Mouse (Mus musculus) hindbrain, embryonic 11.5 days (tissue): ENCODE measurements around the gene Ola1. TPM values are rescaled to one million over a fixed set of nuclear protein-coding genes. Genes with fewer than 3 reads are reported as not detected.
A peak's percentile ranks its signal among the peaks of the same experiment; 100 is the strongest.

Experiments
- ATAC-seq: fragments of 200-750 bp; cut with Nextera tagmentation; 2 replicates; pipeline ENCODE4 v1.8.0; 2017; ENCODE audit warnings: mild to moderate bottlenecking, moderate TSS enrichment, moderate library complexity; ENCODE audit not compliant: low FRiP score
- DNase-seq: peaks from one replicate; pipeline ENCODE4 v3.0.0-alpha.2; 2015; ENCODE audit warnings: low spot score
- H3K27ac ChIP-seq: fragments of 300-500 bp; sonication (generic); 2 replicates; pipeline ENCODE4 v1.5.1; 2014; ENCODE audit warnings: mild to moderate bottlenecking, low read depth, low read length
- H3K27me3 ChIP-seq: fragments of 300-500 bp; sonication (generic); 2 replicates; pipeline ENCODE4 v1.6.1; 2014; ENCODE audit warnings: mild to moderate bottlenecking, low read length, moderate library complexity, mixed read lengths; ENCODE audit not compliant: control insufficient read depth, insufficient read depth
- H3K36me3 ChIP-seq: fragments of 300-500 bp; sonication (generic); 2 replicates; pipeline ENCODE4 v1.6.1; 2014; ENCODE audit warnings: mild to moderate bottlenecking, low read length, moderate library complexity, mixed read lengths; ENCODE audit not compliant: control insufficient read depth, insufficient read depth
- H3K4me1 ChIP-seq: fragments of 300-500 bp; sonication (generic); replicated peaks from 2 replicates; pipeline ENCODE4 v1.6.1; 2014; ENCODE audit warnings: low read length, mixed read lengths; ENCODE audit not compliant: control insufficient read depth, insufficient read depth
- H3K4me2 ChIP-seq: fragments of 300-500 bp; sonication (generic); replicated peaks from 2 replicates; pipeline ENCODE4 v1.6.1; 2014; ENCODE audit warnings: mild to moderate bottlenecking, low read depth, low read length
- H3K4me3 ChIP-seq: fragments of 300-500 bp; sonication (generic); 2 replicates; pipeline ENCODE4 v1.5.1; 2014; ENCODE audit warnings: low read depth, low read length
- H3K9ac ChIP-seq: fragments of 300-500 bp; sonication (generic); 2 replicates; pipeline ENCODE4 v1.6.1; 2014; ENCODE audit warnings: low read depth, low read length
- H3K9me3 ChIP-seq: fragments of 300-500 bp; sonication (generic); 2 replicates; pipeline ENCODE4 v1.6.1; 2016; ENCODE audit warnings: low read length; ENCODE audit not compliant: control insufficient read depth
- WGBS: fragments of 180-500 bp; shearing (Covaris S2); extraction: QIAGEN DNeasy Blood & Tissue Kit; methylation state at CpG from one replicate; pipeline ENCODE4 v1.1.7; 2014; 5-methylcytosine and 5-hydroxymethylcytosine counted together
- polyA plus RNA-seq: library from polyadenylated mRNA; unstranded; fragments of >200 nt; fragmentation: Nextera tagmentation; extraction: Ambion mirVana; gene quantifications from 2 replicates; pipeline ENCODE4 v1.2.1, GENCODE M21; 2014

Gene Ola1
- polyA plus RNA-seq, 1 experiment from 2014 or later, result 97.6 TPM

DNA sequence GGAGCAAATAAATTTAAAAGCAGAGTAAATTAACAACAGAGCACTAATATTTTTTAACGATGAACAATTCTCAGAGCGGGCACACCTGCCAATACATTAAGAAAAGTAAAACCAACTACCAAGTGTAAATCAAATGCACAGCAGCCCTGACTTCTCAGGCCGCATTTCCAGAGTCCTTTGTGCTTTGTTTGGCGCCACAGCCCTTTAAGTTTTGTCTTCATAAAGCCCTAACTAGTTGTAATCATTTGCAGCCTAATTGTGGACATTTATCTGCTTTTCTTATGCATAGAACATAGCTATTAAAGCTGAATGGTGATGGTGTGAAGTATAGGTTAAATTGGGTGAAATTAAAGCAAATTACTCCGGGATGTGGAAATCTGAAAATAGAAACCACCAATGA lies 49.2 kb downstream of the Ola1 start:
- Histone ChIP-seq H3K9ac (no peak overlapping the region), H3K4me1 (no peaks in the 10 kb centered on the region), H3K36me3 (no peaks in the 10 kb centered on the region), H3K9me3 (no peaks in the 10 kb centered on the region), H3K4me2 (no peak overlapping the region), H3K27me3 (no peaks in the 10 kb centered on the region), H3K27ac (no peak overlapping the region), H3K4me3 (no peak overlapping the region)
- DNase-seq, result no peak
- no peak for ATAC-seq
- WGBS, result 84% methylated on average over 5 of the region's 5 CpGs

DNA sequence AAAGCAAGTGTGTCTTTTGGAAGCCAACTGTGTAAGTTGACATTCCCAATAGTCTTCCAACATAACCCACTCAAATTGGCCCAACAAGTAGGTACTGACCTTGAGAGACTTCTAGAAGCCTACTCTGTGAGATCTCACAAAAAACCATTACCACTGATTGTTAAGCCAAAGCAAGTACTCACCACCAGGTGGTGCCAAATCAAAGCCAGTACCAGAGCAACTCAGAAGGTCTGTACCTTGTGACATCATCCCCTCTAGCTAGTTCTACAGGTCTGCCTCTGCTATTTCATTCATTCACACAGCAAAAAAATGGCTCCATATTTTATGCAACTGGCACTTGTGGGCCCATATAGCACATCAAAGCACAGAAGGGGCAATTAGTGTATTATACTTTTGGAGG lies 51.6 kb downstream of the Ola1 start:
- Histone ChIP-seq H3K9me3 (no peaks in the 10 kb centered on the region), H3K27ac (no peak overlapping the region), H3K36me3 (no peaks in the 10 kb centered on the region), H3K9ac (no peak overlapping the region), H3K4me3 (no peak overlapping the region), H3K4me2 (no peak overlapping the region), H3K4me1 (no peaks in the 10 kb centered on the region), H3K27me3 (no peaks in the 10 kb centered on the region)
- DNase-seq (peak; percentile 53), ATAC-seq (no peak)

DNA sequence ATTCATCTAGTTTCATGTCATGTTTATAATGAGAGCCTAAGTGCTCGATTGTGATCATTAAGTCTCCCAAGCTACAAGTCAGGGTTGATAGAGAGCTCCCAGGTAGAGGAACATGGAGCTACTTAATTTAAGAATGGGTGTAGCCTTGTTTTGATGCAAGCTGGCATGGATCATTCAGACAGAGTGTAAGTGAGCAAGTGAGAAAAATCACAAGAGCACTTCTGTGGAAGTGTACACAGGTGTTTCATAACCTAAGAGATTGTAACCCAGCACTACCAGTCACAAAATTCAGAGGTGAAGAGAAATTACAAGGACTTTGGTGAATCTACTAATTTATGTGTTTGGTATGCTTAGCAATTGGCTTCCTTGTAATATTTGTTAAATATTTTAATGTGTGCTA lies 54.1 kb downstream of the Ola1 start:
- no peak for ATAC-seq
- 81% methylated on average over 1 of the region's 1 CpGs for WGBS

DNA sequence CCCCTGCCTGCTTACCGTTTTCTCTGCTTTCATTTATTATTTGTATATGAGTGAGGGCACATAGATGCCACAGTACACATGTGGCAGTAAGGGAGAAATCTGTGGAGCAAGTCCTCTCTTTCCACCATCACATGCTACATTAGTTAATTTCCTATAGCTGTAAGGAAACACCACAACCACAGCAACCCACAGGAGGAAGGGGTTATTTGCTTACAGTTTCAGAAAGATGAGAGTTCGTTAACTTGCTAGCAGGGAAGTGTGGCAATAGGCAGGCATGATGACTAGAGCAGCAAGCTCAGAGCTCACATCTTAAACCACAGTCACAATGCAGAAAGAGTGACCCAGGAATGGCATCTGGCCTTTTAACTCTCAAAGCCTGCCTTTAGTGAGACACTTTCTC lies 58.0 kb downstream of the Ola1 start:
- no peak for ATAC-seq

More for the DNA sequence above, 54.1 kb downstream of the Ola1 start:
- no peaks in the 10 kb centered on the region for H3K27me3 ChIP-seq
- DNase-seq, result no peak
- H3K4me1 ChIP-seq, result no peaks in the 10 kb centered on the region
- no peaks in the 10 kb centered on the region for H3K9me3 ChIP-seq
- H3K4me2 ChIP-seq, result no peak overlapping the region
- H3K27ac ChIP-seq, result no peak overlapping the region
- H3K36me3 ChIP-seq, result no peaks in the 10 kb centered on the region
- no peak overlapping the region for H3K9ac ChIP-seq
- H3K4me3 ChIP-seq, result no peak overlapping the region

DNA sequence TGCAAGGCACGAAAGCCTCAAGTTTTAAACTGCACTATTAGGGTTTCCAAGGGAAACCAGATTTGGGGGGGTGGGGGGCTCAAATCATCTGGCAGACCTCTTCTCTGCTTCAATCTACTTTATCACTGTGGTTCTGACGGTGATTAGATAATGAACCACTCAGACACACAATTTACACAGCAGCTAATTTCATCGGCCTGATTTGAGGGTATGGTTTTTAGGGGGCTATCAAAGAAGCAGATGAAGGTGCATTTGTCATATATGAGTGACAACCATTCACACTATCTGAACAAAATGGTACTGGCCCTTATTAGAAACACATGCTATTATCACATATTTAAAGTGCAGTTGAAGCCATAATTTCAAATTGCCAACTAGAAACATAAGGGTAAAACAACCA lies 61.5 kb downstream of the Ola1 start:
- H3K4me3 ChIP-seq, result no peak overlapping the region
- no peaks in the 10 kb centered on the region for H3K27me3 ChIP-seq
- H3K9ac ChIP-seq, result no peak overlapping the region
- H3K4me1 ChIP-seq, result no peaks in the 10 kb centered on the region; the same call in 1 of the 2 replicates
- no peak for DNase-seq
- no peak overlapping the region for H3K4me2 ChIP-seq
- no peak for ATAC-seq
- no peaks in the 10 kb centered on the region; the same call in 1 of the 2 replicates for H3K9me3 ChIP-seq
- 82% methylated on average over 3 of the region's 3 CpGs for WGBS
- no peak overlapping the region for H3K27ac ChIP-seq
- 0 out of 2 replicates have a peak, but pooled peaks cover 6% of the 10 kb centered on the region for H3K36me3 ChIP-seq

More for the DNA sequence above, 58.0 kb downstream of the Ola1 start:
- Histone ChIP-seq H3K9ac (no peak overlapping the region), H3K4me3 (no peak overlapping the region), H3K4me1 (no peaks in the 10 kb centered on the region; the same call in 1 of the 2 replicates), H3K4me2 (no peak overlapping the region), H3K36me3 (0 out of 2 replicates have a peak, but pooled peaks cover 3% of the 10 kb centered on the region), H3K27ac (no peak overlapping the region), H3K9me3 (no peaks in the 10 kb centered on the region; the same call in 1 of the 2 replicates), H3K27me3 (no peaks in the 10 kb centered on the region)
- WGBS, result 90% methylated on average over 2 of the region's 2 CpGs
- no peak for DNase-seq

DNA sequence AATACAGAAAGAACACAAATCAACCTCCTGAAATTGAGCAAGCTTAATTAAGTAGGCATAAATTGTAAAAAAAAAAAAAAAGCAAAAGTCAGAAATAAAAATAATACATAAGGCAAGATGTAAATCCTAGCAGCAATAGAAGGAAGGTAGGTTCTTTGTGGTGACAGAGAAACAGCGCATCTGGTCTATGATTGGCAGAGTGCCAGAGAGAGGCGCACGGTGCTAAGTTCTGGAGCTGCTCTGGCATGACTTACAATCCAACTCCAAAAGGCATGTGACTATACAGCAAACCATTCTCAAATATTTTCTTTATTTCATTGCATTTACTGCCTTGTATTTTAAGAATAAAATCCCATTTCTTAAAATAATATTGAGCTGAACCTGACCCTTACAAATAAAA lies 68.2 kb downstream of the Ola1 start:
- Histone ChIP-seq H3K27ac (no peak overlapping the region), H3K4me3 (no peak overlapping the region), H3K4me1 (no peaks in the 10 kb centered on the region), H3K27me3 (no peaks in the 10 kb centered on the region), H3K4me2 (no peak overlapping the region), H3K9me3 (no peaks in the 10 kb centered on the region), H3K36me3 (0 out of 2 replicates have a peak, but pooled peaks cover 2% of the 10 kb centered on the region), H3K9ac (no peak overlapping the region)
- DNase-seq, result no peak
- WGBS, result 85% methylated on average over 3 of the region's 3 CpGs
- no peak for ATAC-seq

DNA sequence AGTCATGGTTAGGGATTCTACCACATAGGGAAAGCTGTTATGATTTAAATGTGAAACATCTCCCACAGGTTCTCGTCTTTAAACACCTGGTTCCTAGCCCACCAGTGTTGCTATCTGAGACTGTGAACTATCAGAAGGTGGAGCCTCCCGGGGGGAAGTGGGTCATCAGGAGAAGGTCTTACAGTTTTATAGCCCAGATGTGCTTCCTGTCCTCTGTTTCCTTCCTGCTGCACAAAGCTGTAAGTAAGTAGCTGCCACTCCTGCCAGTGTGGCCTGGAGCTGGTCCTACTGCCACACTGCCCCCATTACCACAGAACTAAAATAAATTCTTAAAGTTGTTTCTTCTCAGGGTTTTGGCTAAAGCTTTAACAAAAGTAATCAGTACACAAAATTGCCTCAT lies 72.6 kb downstream of the Ola1 start:
- Histone ChIP-seq H3K36me3 (no peaks in the 10 kb centered on the region), H3K4me1 (no peaks in the 10 kb centered on the region), H3K9ac (no peak overlapping the region), H3K27me3 (no peaks in the 10 kb centered on the region), H3K4me3 (no peak overlapping the region), H3K9me3 (no peaks in the 10 kb centered on the region), H3K4me2 (no peak overlapping the region), H3K27ac (no peak overlapping the region)
- 86% methylated on average over 2 of the region's 2 CpGs for WGBS
- DNase-seq (no peak), ATAC-seq (no peak)

DNA sequence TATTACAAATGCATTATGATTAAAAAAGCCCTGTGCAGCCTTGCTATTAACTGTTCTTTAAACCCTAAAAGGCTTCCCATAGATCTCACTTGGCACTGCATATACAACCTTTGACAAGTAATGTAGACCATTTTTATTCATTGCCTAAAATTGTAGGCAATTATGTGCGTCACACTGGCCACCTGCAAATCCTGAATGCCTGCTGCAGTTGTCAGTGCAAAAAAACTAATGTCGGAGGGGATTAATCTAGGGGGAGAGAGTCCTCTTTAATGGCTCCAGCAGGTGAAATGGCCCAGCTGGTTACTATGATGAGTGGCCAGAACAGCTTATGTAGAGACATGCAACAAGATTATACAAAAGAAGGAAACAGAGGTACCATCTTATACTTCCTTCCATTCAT lies 75.0 kb downstream of the Ola1 start:
- WGBS, result 51% methylated on average over 2 of the region's 2 CpGs
- no peak overlapping the region for H3K27ac ChIP-seq
- no peak for ATAC-seq

DNA sequence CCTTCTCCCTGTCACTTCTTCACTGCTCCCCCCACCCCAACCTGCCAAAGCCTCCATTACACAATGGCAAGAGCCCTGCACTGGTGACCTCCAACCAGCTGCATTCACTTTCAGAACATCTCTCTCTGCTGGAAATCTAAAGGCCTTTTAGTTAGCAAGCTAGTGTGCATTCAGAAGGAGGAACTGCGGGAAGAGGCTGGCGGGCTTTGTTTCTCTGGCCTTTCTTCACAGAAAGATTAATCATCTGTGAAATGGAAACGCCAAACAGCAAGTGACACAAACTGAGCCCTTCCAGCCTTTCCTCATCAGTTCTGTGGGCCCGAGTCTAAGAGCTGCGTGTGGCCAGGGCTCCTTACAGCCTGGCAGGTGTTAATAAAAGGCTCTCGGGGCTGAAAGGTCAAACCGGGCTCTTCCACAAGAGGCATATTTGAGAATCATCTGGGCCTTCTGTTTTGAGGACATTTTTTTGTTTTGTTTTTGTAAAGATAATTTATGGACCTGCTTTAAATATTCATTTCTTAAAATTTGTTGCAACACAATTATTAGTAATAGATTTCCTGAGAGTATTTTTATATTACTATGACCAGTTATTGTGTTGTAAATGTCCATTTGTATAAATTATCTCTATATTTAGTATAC lies 75.8 kb downstream of the Ola1 start:
- DNase-seq, result peak; percentile 67
- Histone ChIP-seq H3K4me3 (no peak overlapping the region), H3K4me1 (no peaks in the 10 kb centered on the region; the same call in 1 of the 2 replicates), H3K36me3 (no peaks in the 10 kb centered on the region), H3K27me3 (no peaks in the 10 kb centered on the region), H3K4me2 (no peak overlapping the region), H3K27ac (no peak overlapping the region), H3K9me3 (no peaks in the 10 kb centered on the region), H3K9ac (no peak overlapping the region)
- ATAC-seq, result peak; percentile 86
- 13% methylated on average over 7 of the region's 7 CpGs for WGBS

More for the DNA sequence above, 75.0 kb downstream of the Ola1 start:
- no peaks in the 10 kb centered on the region for H3K36me3 ChIP-seq
- H3K9ac ChIP-seq, result no peak overlapping the region
- peak; percentile 13 for DNase-seq
- no peaks in the 10 kb centered on the region for H3K9me3 ChIP-seq
- no peak overlapping the region for H3K4me3 ChIP-seq
- no peaks in the 10 kb centered on the region for H3K27me3 ChIP-seq
- no peaks in the 10 kb centered on the region; the same call in 1 of the 2 replicates for H3K4me1 ChIP-seq
- H3K4me2 ChIP-seq, result no peak overlapping the region
